Mouse (Mus musculus) urinary bladder, postnatal 4 days (tissue): ENCODE results near the gene Cct8l1.

ENCODE experiments used
- DNase-seq, 2 experiments: peaks; one replicate each; pipeline ENCODE4 v3.0.0; 2021 to 2022; ENCODE audit warnings: low spot score in 2 of 2

Gene Cct8l1

GRCm38 (mm10) chr5:25515767-25516166, at the start of gene Cct8l1:
TSS of gene Cct8l1 (plus strand) at chr5:25516067.
- no peak for DNase-seq

- no peak for DNase-seq
These were observed 43.8 kb upstream of the Cct8l1 start for GRCm38 (mm10) chr5:25472070-25472469.

GRCm38 (mm10) chr5:25475789-25476188, 40.1 kb upstream of the Cct8l1 start:
- no peak for DNase-seq

- no peak for DNase-seq
These were observed 37.0 kb upstream of the Cct8l1 start for GRCm38 (mm10) chr5:25478863-25479262.

- DNase-seq: no peak
These were observed 19.2 kb upstream of the Cct8l1 start for GRCm38 (mm10) chr5:25496652-25497051.

- no peak for DNase-seq
These were observed 18.5 kb upstream of the Cct8l1 start for GRCm38 (mm10) chr5:25497369-25497719.

GRCm38 (mm10) chr5:25497720-25498345, 18.0 kb upstream of the Cct8l1 start:
- DNase-seq: peak; percentile 52 to 62

GRCm38 (mm10) chr5:25498346-25498820, 17.5 kb upstream of the Cct8l1 start, which contains the start of gene Kmt2c:
TSS of gene Kmt2c (minus strand) at chr5:25498783.
- DNase-seq: peak in 1 of 2 experiments; percentile 73

GRCm38 (mm10) chr5:25498821-25499422, 16.9 kb upstream of the Cct8l1 start:
- peak; percentile 73 to 74 for DNase-seq

- DNase-seq: peak; percentile 98 to 99
These were observed 16.2 kb upstream of the Cct8l1 start for GRCm38 (mm10) chr5:25499423-25500398.

GRCm38 (mm10) chr5:25500686-25501085, 15.2 kb upstream of the Cct8l1 start:
- DNase-seq: no peak

GRCm38 (mm10) chr5:25506041-25506440, 9.8 kb upstream of the Cct8l1 start:
- DNase-seq: no peak

- no peak for DNase-seq
These were observed 531 bp downstream of the Cct8l1 start for GRCm38 (mm10) chr5:25516301-25516895.

- no peak for DNase-seq
These were observed 1.7 kb downstream of the Cct8l1 start for GRCm38 (mm10) chr5:25517550-25517949.

GRCm38 (mm10) chr5:25519820-25520219, 4.0 kb downstream of the Cct8l1 start:
- no peak for DNase-seq

GRCm38 (mm10) chr5:25521461-25521860, 5.6 kb downstream of the Cct8l1 start:
- DNase-seq: no peak

- no peak for DNase-seq
These were observed 10.2 kb downstream of the Cct8l1 start for GRCm38 (mm10) chr5:25526116-25526515.

GRCm38 (mm10) chr5:25526926-25527325, 11.1 kb downstream of the Cct8l1 start:
- DNase-seq: no peak

- DNase-seq: no peak
These were observed 12.1 kb downstream of the Cct8l1 start for GRCm38 (mm10) chr5:25527971-25528370.

- no peak for DNase-seq
These were observed 13.1 kb downstream of the Cct8l1 start for GRCm38 (mm10) chr5:25528851-25529528.
